Mouse (Mus musculus): ENCODE results near the gene Rab38. TPM values are rescaled to one million over a fixed set of nuclear protein-coding genes. Genes with fewer than 3 reads are reported as not detected.

Gene Rab38
- polyA plus RNA-seq (2015; fragmentation: Nextera tagmentation; extraction: Ambion mirVana), result 56.0 and 59.1 TPM in 2 replicates

- peak within 1 kb of the TSS; percentile 31 for H3K9ac ChIP-seq
- H3K36me3 ChIP-seq, result no peaks in the 10 kb centered on the region
- peaks cover 7% of the 10 kb centered on the region for H3K4me1 ChIP-seq
- H3K4me3 ChIP-seq, result peak within 1 kb of the TSS; percentile 47
- peak within 1 kb of the TSS; percentile 72 for H3K4me2 ChIP-seq
- H3K9me3 ChIP-seq, result no peaks in the 10 kb centered on the region
- peak within 1 kb of the TSS; percentile 51; the same call in 1 of the 2 replicates for H3K27ac ChIP-seq
- ATAC-seq (ENCODE audit: insufficient number of reproducible peaks, low FRiP score, low TSS enrichment, low read depth), result peak; percentile 82
- WGBS, result 1% methylated on average over 35 of the region's 35 CpGs
- H3K27me3 ChIP-seq, result no peaks in the 10 kb centered on the region; the same call in 1 of the 2 replicates
Measured at GRCm38 (mm10) chr7:88429786-88430691, at the start of gene Rab38. Gene Rab38 (plus strand): TSS chr7:88430273.

DNA sequence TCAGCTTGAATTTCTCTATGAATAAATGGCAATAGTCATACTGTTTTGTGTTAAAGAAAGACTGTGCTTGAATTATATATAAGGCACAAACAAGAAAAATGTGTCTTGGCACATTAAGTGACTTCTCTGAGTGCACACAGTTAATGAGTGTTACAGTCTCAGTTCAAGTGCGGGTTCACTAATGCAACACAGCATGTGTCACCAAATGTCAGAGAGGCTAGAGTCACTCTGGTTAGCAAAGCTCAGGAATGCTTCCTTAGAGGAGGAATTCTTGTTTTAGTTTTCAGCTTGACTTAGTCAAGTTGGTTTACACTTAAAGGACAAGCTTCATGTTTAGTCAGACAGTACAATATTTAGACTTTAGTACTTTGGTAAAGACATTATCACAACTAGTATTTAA, 35.5 kb upstream of the Rab38 start:
- WGBS, result 38% methylated on average over 1 of the region's 1 CpGs
- Histone ChIP-seq H3K27me3 (no peaks in the 10 kb centered on the region), H3K4me1 (no peaks in the 10 kb centered on the region), H3K9me3 (no peaks in the 10 kb centered on the region), H3K9ac (no peak overlapping the region), H3K4me3 (no peak overlapping the region), H3K36me3 (no peaks in the 10 kb centered on the region), H3K4me2 (no peak overlapping the region), H3K27ac (no peak overlapping the region)
- no peak for ATAC-seq (ENCODE audit: insufficient number of reproducible peaks, low FRiP score, low TSS enrichment, low read depth)

GRCm38 (mm10) chr7:88395745-88396144, 34.3 kb upstream of the Rab38 start:
- Histone ChIP-seq H3K27ac (no peak overlapping the region), H3K36me3 (no peaks in the 10 kb centered on the region), H3K4me3 (no peak overlapping the region), H3K4me1 (no peaks in the 10 kb centered on the region), H3K9ac (no peak overlapping the region), H3K4me2 (no peak overlapping the region), H3K9me3 (no peaks in the 10 kb centered on the region), H3K27me3 (no peaks in the 10 kb centered on the region)
- 17% methylated on average over 2 of the region's 2 CpGs for WGBS
- ATAC-seq (ENCODE audit: insufficient number of reproducible peaks, low FRiP score, low TSS enrichment, low read depth), result no peak

- H3K36me3 ChIP-seq, result no peaks in the 10 kb centered on the region
- H3K4me1 ChIP-seq, result no peaks in the 10 kb centered on the region
- H3K27ac ChIP-seq, result no peak overlapping the region
- 95% methylated on average over 1 of the region's 1 CpGs for WGBS
- H3K4me2 ChIP-seq, result no peak overlapping the region
- H3K9me3 ChIP-seq, result no peaks in the 10 kb centered on the region
- H3K4me3 ChIP-seq, result no peak overlapping the region
- H3K27me3 ChIP-seq, result no peaks in the 10 kb centered on the region
- H3K9ac ChIP-seq, result no peak overlapping the region
- no peak for ATAC-seq (ENCODE audit: insufficient number of reproducible peaks, low FRiP score, low TSS enrichment, low read depth)
Measured at GRCm38 (mm10) chr7:88405311-88405710, 24.8 kb upstream of the Rab38 start.

DNA sequence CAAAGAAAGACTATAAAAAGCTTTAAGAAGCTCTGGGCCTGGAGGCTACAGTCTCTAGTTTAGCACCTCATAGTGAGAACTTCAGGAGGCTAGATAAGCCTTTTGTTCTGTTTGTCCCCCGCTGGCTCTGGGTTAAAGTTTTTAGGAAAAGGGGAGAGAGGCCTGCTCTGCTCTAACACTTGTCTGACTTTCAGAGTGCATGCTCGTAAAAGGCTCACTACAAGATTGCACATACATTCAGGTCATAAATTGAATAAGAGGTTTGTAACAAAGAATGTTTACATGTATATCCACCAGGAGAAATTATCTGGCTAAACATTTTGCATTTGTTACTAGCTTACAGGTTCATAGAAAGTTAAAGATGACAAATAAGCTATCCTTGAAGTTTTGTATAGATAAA, 23.6 kb upstream of the Rab38 start:
- Histone ChIP-seq H3K4me2 (no peak overlapping the region), H3K27me3 (no peaks in the 10 kb centered on the region), H3K4me3 (no peak overlapping the region), H3K36me3 (no peaks in the 10 kb centered on the region), H3K9me3 (no peaks in the 10 kb centered on the region), H3K9ac (no peak overlapping the region), H3K4me1 (no peaks in the 10 kb centered on the region), H3K27ac (no peak overlapping the region)
- 72% methylated on average over 2 of the region's 2 CpGs for WGBS
- ATAC-seq (ENCODE audit: insufficient number of reproducible peaks, low FRiP score, low TSS enrichment, low read depth), result no peak

GRCm38 (mm10) chr7:88421821-88422220, 8.3 kb upstream of the Rab38 start:
- Histone ChIP-seq H3K36me3 (no peaks in the 10 kb centered on the region), H3K9ac (no peak overlapping the region), H3K27me3 (no peaks in the 10 kb centered on the region), H3K4me2 (no peak overlapping the region), H3K9me3 (no peaks in the 10 kb centered on the region), H3K4me1 (no peaks in the 10 kb centered on the region), H3K4me3 (no peak overlapping the region), H3K27ac (no peak overlapping the region)
- no peak for ATAC-seq (ENCODE audit: insufficient number of reproducible peaks, low FRiP score, low TSS enrichment, low read depth)

DNA sequence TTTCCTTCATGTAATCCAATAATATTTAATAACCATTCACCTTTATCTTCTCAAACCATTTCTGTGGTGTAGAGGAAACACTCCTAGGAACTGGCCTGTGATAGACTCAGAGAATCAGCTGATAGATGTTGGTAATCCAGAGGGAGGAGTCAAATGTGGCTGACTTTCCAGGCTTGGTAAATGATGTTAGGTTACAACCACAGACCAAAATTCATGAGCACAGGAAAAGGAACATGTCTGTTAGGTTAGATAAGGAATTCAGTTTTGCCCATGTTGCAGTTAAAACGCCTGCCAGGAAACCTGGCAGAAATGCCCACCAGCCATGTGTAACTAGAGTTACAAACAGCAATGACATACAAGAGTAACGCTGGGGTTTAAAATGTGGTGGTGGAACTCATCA, 6.2 kb upstream of the Rab38 start:
- no peak overlapping the region for H3K4me2 ChIP-seq
- H3K4me1 ChIP-seq, result no peaks in the 10 kb centered on the region
- WGBS, result 76% methylated on average over 2 of the region's 2 CpGs
- no peaks in the 10 kb centered on the region for H3K27me3 ChIP-seq
- no peak overlapping the region for H3K27ac ChIP-seq
- no peak for ATAC-seq (ENCODE audit: insufficient number of reproducible peaks, low FRiP score, low TSS enrichment, low read depth)
- H3K36me3 ChIP-seq, result no peaks in the 10 kb centered on the region
- no peaks in the 10 kb centered on the region for H3K9me3 ChIP-seq
- no peak overlapping the region for H3K4me3 ChIP-seq
- H3K9ac ChIP-seq, result no peak overlapping the region

GRCm38 (mm10) chr7:88425744-88426143, 4.3 kb upstream of the Rab38 start:
- H3K9me3 ChIP-seq, result no peaks in the 10 kb centered on the region
- H3K4me3 ChIP-seq, result no peak overlapping the region
- 44% methylated on average over 3 of the region's 3 CpGs for WGBS
- H3K27me3 ChIP-seq, result no peaks in the 10 kb centered on the region
- no peaks in the 10 kb centered on the region for H3K36me3 ChIP-seq
- ATAC-seq (ENCODE audit: insufficient number of reproducible peaks, low FRiP score, low TSS enrichment, low read depth), result no peak
- H3K9ac ChIP-seq, result no peak overlapping the region
- H3K4me2 ChIP-seq, result no peak overlapping the region
- H3K4me1 ChIP-seq, result peaks cover 7% of the 10 kb centered on the region
- H3K27ac ChIP-seq, result no peak overlapping the region

- H3K4me3 ChIP-seq, result no peak overlapping the region
- no peaks in the 10 kb centered on the region for H3K9me3 ChIP-seq
- no peak overlapping the region for H3K4me2 ChIP-seq
- peaks cover 7% of the 10 kb centered on the region for H3K4me1 ChIP-seq
- H3K9ac ChIP-seq, result no peak overlapping the region
- no peak for ATAC-seq (ENCODE audit: insufficient number of reproducible peaks, low FRiP score, low TSS enrichment, low read depth)
- H3K27me3 ChIP-seq, result no peaks in the 10 kb centered on the region; the same call in 1 of the 2 replicates
- no peak overlapping the region for H3K27ac ChIP-seq
- H3K36me3 ChIP-seq, result no peaks in the 10 kb centered on the region
- WGBS, result 80% methylated on average over 3 of the region's 3 CpGs
Measured at GRCm38 (mm10) chr7:88427484-88427883, 2.6 kb upstream of the Rab38 start.

- Histone ChIP-seq H3K36me3 (no peaks in the 10 kb centered on the region), H3K27me3 (no peaks in the 10 kb centered on the region; the same call in 1 of the 2 replicates), H3K4me2 (peak overlapping the region; percentile 72), H3K9ac (peak overlapping the region; percentile 31), H3K27ac (0 out of 2 replicates have a peak overlapping the region, but pooled peaks have one; percentile 51), H3K4me1 (peaks cover 7% of the 10 kb centered on the region), H3K4me3 (peak overlapping the region; percentile 47), H3K9me3 (no peaks in the 10 kb centered on the region)
- no peak for ATAC-seq (ENCODE audit: insufficient number of reproducible peaks, low FRiP score, low TSS enrichment, low read depth)
- 6% methylated on average over 13 of the region's 13 CpGs for WGBS
Measured at GRCm38 (mm10) chr7:88430692-88431084, 615 bp downstream of the Rab38 start.

DNA sequence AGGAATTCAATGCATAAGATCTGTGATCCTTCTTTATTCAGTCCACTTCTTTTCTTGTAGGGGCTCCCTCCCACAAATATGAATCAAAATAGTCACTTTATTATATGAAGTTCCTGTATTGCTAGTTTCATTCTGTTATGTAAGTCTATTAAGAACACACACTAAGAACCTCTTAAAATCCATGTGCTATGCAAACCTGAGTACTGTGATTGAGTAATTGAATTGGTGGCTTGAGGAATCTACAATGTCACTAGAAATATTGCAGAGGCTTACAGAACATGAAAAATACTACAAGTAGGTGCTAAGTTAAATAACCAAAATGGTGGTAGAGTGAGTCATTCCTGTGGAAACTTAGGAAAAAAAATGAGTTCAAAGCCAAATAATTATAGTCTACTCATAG, 10.2 kb downstream of the Rab38 start:
- H3K27ac ChIP-seq, result no peak overlapping the region
- no peak overlapping the region for H3K4me3 ChIP-seq
- H3K4me1 ChIP-seq, result no peaks in the 10 kb centered on the region
- H3K4me2 ChIP-seq, result no peak overlapping the region
- no peaks in the 10 kb centered on the region for H3K27me3 ChIP-seq
- H3K9ac ChIP-seq, result no peak overlapping the region
- ATAC-seq (ENCODE audit: insufficient number of reproducible peaks, low FRiP score, low TSS enrichment, low read depth), result no peak
- no peaks in the 10 kb centered on the region for H3K9me3 ChIP-seq
- H3K36me3 ChIP-seq, result no peaks in the 10 kb centered on the region

DNA sequence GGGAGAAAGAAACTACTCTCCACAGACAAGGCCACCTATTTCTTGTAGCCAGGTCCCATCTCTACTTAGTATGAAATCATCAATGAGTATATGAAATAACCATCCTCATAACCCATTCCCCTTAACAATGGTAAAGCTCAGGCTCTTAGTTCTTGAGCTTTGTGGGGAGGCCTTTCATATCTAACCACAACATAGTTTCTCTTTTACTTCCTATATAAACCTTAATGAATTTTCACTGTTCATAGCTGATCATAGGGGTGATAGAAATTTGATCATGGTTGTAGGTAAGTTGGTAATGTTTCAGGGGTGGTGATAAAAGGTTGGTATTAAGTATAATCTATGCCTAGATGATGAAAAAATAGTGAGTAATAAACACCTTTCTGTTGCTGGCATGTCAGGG, 12.6 kb downstream of the Rab38 start:
- ATAC-seq (ENCODE audit: insufficient number of reproducible peaks, low FRiP score, low TSS enrichment, low read depth), result no peak
- no peaks in the 10 kb centered on the region for H3K36me3 ChIP-seq
- H3K27ac ChIP-seq, result no peak overlapping the region
- no peaks in the 10 kb centered on the region for H3K27me3 ChIP-seq
- no peak overlapping the region for H3K4me2 ChIP-seq
- H3K9ac ChIP-seq, result no peak overlapping the region
- H3K4me3 ChIP-seq, result no peak overlapping the region
- H3K4me1 ChIP-seq, result no peaks in the 10 kb centered on the region
- no peaks in the 10 kb centered on the region for H3K9me3 ChIP-seq

Data from limb, embryonic 15.5 days (tissue).